Mouse (Mus musculus) spleen, adult 18-20 months (tissue): ENCODE data around the gene Gm21541.
"Not testable (repeated sequence)": the region's sequence is repeated elsewhere in the genome, so short reads cannot be mapped to it uniquely, and the experiment has no call there.

ENCODE experiments used
- DNase-seq, 2 experiments: peaks; one replicate each; pipeline ENCODE4 v3.0.0; 2022; ENCODE audit warnings: mixed read lengths in 2 of 2

Gm21541 gene

DNA sequence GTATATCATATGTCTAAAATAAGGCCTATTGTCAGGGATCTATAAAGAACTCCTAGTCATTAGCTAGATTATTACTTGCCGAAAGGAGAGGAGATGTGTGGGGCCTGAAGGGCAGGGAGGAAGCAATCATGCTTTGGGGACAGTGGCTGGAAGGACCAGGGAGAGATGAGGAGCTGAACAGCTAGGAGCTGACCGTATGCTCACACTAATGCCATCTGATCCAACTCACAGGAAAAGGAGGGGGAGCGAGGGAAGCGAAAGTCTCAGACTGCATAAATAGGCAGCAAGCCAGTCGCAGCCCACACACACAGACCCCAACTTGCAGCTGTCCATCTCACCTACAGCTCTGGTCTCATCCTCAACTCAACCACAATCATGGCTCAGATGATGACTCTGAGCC lies at the start of gene Gm21541:
Gene Gm21541, plus strand, starts transcription at position 301 of the 400 bp plus-strand sequence.
- not testable (repeated sequence) for DNase-seq

DNA sequence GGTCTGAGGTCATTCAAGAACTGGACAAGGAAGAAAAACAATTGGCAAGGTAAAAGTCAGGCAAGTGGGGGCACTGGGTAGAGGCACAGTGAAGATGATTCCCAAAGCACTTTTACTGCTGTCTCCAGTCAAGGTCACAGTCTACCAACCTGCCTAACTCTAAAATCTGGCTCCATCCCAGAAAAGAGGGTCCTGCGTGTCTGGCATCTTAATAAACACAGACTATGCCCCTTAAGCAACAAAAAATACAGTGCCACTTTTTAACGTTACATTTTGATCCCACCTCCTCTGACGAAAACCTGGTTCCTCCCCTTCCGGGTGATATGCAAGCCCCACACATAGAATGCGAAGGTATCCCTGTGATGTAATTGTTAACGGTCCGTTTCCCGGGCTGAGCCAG lies 37.9 kb downstream of the Gm21541 start, which contains the start of gene Gm20878:
Gene Gm20878, plus strand, starts transcription at position 301 of the 400 bp plus-strand sequence.
- not testable (repeated sequence) for DNase-seq
